15 mouse cellular contexts compared by ENCODE assay signal in the genomic region with DNA sequence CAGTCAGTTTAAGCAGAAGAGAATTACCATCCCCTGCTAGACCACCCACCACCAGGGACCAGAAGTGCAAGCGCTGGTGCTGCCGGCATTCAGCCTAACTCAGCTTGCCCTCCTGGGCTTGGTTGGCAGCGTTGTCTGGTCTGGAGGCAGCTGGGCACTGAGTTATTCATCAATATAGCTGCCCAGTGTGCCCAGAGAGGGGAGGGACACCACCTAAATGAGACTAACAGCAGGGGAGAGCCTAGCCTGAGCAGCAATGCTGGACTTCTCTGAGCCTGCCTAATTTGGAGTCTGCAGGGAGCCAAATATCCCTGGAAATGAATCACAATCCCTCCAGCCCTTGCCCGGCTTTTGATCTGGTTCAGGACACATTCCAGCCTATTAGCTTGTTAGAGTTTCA. TPM values are rescaled to one million over a fixed set of nuclear protein-coding genes. Genes with fewer than 3 reads are reported as not detected.
A peak's percentile ranks its signal among the peaks of the same experiment; 100 is the strongest.
DNase-seq lines count a peak whose midpoint lies in the region; ATAC-seq lines count a peak whose summit lies in the region.
"Had no signal": no experiment of that assay in that cellular context is flagged by ENCODE, and none has a peak within 500 bp of the region (broad histone marks: within the 10 kb centered on the region; RNA-seq: fewer than 3 reads in every experiment).

No protein-coding gene starts in this region.

- WGBS in forebrain, embryonic 16.5 days, result 2% methylated on average over 4 of the region's 4 CpGs
- WGBS in neural tube, embryonic 13.5 days, result 11% methylated on average over 4 of the region's 4 CpGs

- H3K36me3 ChIP-seq in forebrain, embryonic 16.5 days (ENCODE audit: control insufficient read depth, insufficient read depth), result no peaks in the 10 kb centered on the region
- no peaks in the 10 kb centered on the region for H3K36me3 ChIP-seq in neural tube, embryonic 13.5 days

- 0 out of 2 replicates have a peak, but pooled peaks cover 5% of the 10 kb centered on the region for H3K4me1 ChIP-seq in forebrain, embryonic 16.5 days (replicated peaks; ENCODE audit: control insufficient read depth, insufficient read depth, low read length)
- H3K4me1 ChIP-seq in neural tube, embryonic 13.5 days (replicated peaks), result peaks cover 14% of the 10 kb centered on the region; the same call in 1 of the 2 replicates

- no peak overlapping the region for H3K9ac ChIP-seq in forebrain, embryonic 16.5 days (replicated peaks; ENCODE audit: low read depth, low read length)
- H3K9ac ChIP-seq in neural tube, embryonic 13.5 days, result no peak overlapping the region

- no peaks in the 10 kb centered on the region for H3K27me3 ChIP-seq in forebrain, embryonic 16.5 days (replicated peaks; ENCODE audit: control insufficient read depth, insufficient read depth, low read length)
- H3K27me3 ChIP-seq in neural tube, embryonic 13.5 days, result peaks cover 44% of the 10 kb centered on the region

- H3K4me3 ChIP-seq in forebrain, embryonic 16.5 days (replicated peaks; ENCODE audit: low read length), result no peak overlapping the region
- H3K4me3 ChIP-seq in neural tube, embryonic 13.5 days, result no peak overlapping the region
- H3K4me3 ChIP-seq: erythroblast, embryonic 14.5 days had no signal

- intact Hi-C loops in left cerebral cortex, postnatal 4 days (cut with DNase I), result no loop called here
- intact Hi-C loops in left cerebral cortex, postnatal 14 days (cut with DNase I), result no loop called here
- intact Hi-C loops in gastrocnemius, postnatal 36 days (cut with DNase I), result no loop called here

- DNase-seq in cerebellum, postnatal 14 days, result peak; percentile 46 to 48
- peak; percentile 88 for DNase-seq in left cerebral cortex, postnatal 4 days
- DNase-seq in left cerebral cortex, postnatal 14 days (ENCODE audit: low spot score in 2 of 2), result no peak
- DNase-seq in urinary bladder, adult 18-20 months (ENCODE audit: low spot score in 2 of 2), result no peak
- DNase-seq in gastrocnemius, postnatal 36 days, result no peak
- DNase-seq: heart, postnatal 4 days; kidney, adult 9 months; liver; lung, postnatal 10 days had no signal

- no peak overlapping the region for H3K4me2 ChIP-seq in forebrain, embryonic 16.5 days (ENCODE audit: low read length)
- no peak overlapping the region for H3K4me2 ChIP-seq in neural tube, embryonic 13.5 days

- no peaks in the 10 kb centered on the region for H3K9me3 ChIP-seq in forebrain, embryonic 16.5 days (ENCODE audit: control insufficient read depth, low read length)
- H3K9me3 ChIP-seq in neural tube, embryonic 13.5 days, result no peaks in the 10 kb centered on the region

- ATAC-seq in cerebellum, adult (ENCODE audit: insufficient number of reproducible peaks, low FRiP score, low TSS enrichment), result no peak
- peak; percentile 96 for ATAC-seq in forebrain, embryonic 16.5 days
- ATAC-seq in neural tube, embryonic 13.5 days (ENCODE audit: low read depth), result 0 out of 2 replicates have a peak, but pooled peaks have one; percentile 32
- ATAC-seq: activated CD4-positive, CD25-positive, alpha-beta regulatory T cell, adult 4 months had no signal

- H3K27ac ChIP-seq in forebrain, embryonic 16.5 days (ENCODE audit: low read length), result no peak overlapping the region
- no peak overlapping the region for H3K27ac ChIP-seq in neural tube, embryonic 13.5 days (replicated peaks)

RNA-seq across cellular contexts. Expression of a gene that starts 20.6 kb away (rescaled TPM):
- total RNA-seq in left cerebral cortex, postnatal 4 days (2021), result 1 to 10 TPM; 4.8 to 6.2 TPM
- 10 to 100 TPM in 1 of 2 experiments, 1 to 10 TPM in 1; 9.4 to 10.6 TPM for total RNA-seq in left cerebral cortex, postnatal 14 days (2021)
- 0.75 and 1.5 TPM in 2 replicates for polyA plus RNA-seq in forebrain, embryonic 16.5 days (2015; fragmentation: Nextera tagmentation; extraction: Ambion mirVana)
- polyA plus RNA-seq in neural tube, embryonic 13.5 days (2015; fragmentation: Nextera tagmentation; extraction: Ambion mirVana), result 0.63 and 1.4 TPM in 2 replicates
- under 1 TPM; 0.07 to 0.08 TPM for total RNA-seq in gastrocnemius, postnatal 36 days (2021)
- total RNA-seq: granulocyte monocyte progenitor cell, adult 5-6 weeks had no signal
- polyA plus RNA-seq: activated CD4-positive, CD25-positive, alpha-beta regulatory T cell, adult 4 months; erythroblast, embryonic 14.5 days had no signal

RNA-seq across cellular contexts. Expression of a gene that starts 51.0 kb away (rescaled TPM):
- not detected for total RNA-seq in left cerebral cortex, postnatal 4 days (2021)
- under 1 TPM; 0.30 to 0.42 TPM for total RNA-seq in left cerebral cortex, postnatal 14 days (2021)
- polyA plus RNA-seq in forebrain, embryonic 16.5 days (2015; fragmentation: Nextera tagmentation; extraction: Ambion mirVana), result 0.29 TPM in 1 of 2 replicates, not detected in the other
- 0.50 and 1.1 TPM in 2 replicates for polyA plus RNA-seq in neural tube, embryonic 13.5 days (2015; fragmentation: Nextera tagmentation; extraction: Ambion mirVana)
- total RNA-seq in gastrocnemius, postnatal 36 days (2021), result 10 to 100 TPM; 77.5 to 89.4 TPM
- total RNA-seq: granulocyte monocyte progenitor cell, adult 5-6 weeks had no signal
- polyA plus RNA-seq: activated CD4-positive, CD25-positive, alpha-beta regulatory T cell, adult 4 months; erythroblast, embryonic 14.5 days had no signal

Comparison
In these comparisons a context has a peak if more than half of its experiments do, and no peak if none do; other contexts are left out.
1. DNase-seq: peak in cerebellum, postnatal 14 days (2 of 2) and left cerebral cortex, postnatal 4 days (single experiment); none in left cerebral cortex, postnatal 14 days (0 of 2), urinary bladder, adult 18-20 months (0 of 2) and gastrocnemius, postnatal 36 days (0 of 2).
2. RNA of a gene that starts 20.6 kb away (total RNA-seq): 9.4 to 10.6 TPM in left cerebral cortex, postnatal 14 days and 4.8 to 6.2 TPM in left cerebral cortex, postnatal 4 days; 0.07 to 0.08 TPM in gastrocnemius, postnatal 36 days; every median in the first group is over 4 times any median in the second.
3. RNA of a gene that starts 51.0 kb away (total RNA-seq): 77.5 to 89.4 TPM in gastrocnemius, postnatal 36 days; 0.30 to 0.42 TPM in left cerebral cortex, postnatal 14 days and not detected in left cerebral cortex, postnatal 4 days; every median in the first group is over 10 times any median in the second.